Mouse (Mus musculus) skeletal muscle tissue, postnatal 0 days (tissue): ENCODE measurements around the gene Ctse. TPM values are rescaled to one million over a fixed set of nuclear protein-coding genes. Genes with fewer than 3 reads are reported as not detected.

Experiments
- polyA plus RNA-seq: library from polyadenylated mRNA; unstranded; fragments of >200 nt; fragmentation: Nextera tagmentation; extraction: Ambion mirVana; gene quantifications from 2 replicates; pipeline ENCODE4 v1.2.1, GENCODE M21; 2015

The Ctse gene
- 0.23 and 0.43 TPM in 2 replicates for polyA plus RNA-seq

GRCm38 (mm10) chr1:131637791-131638540 lies at the start of gene Ctse:
TSS of gene Ctse (plus strand) at chr1:131638306.

GRCm38 (mm10) chr1:131598905-131599304 lies 39.2 kb upstream of the Ctse start, which contains the start of gene Avpr1b:
TSS of gene Avpr1b (plus strand) at chr1:131599239.

GRCm38 (mm10) chr1:131688475-131688874 lies 50.4 kb downstream of the Ctse start, which contains the start of gene Rab7b:
TSS of gene Rab7b (plus strand) at chr1:131688695.

Other genes starting within 250 kb of the Ctse start
- gene Srgap2, start 111.0 kb upstream of the Ctse start, polyA plus RNA-seq = 16.8 and 18.6 TPM in 2 replicates
- gene Fam72a, start 110.4 kb upstream of the Ctse start, polyA plus RNA-seq = 1.5 and 1.8 TPM in 2 replicates
- 0.04 and 0.06 TPM in 2 replicates for gene Avpr1b, start 39.1 kb upstream of the Ctse start, polyA plus RNA-seq
- 8.0 and 13.2 TPM in 2 replicates for gene Rab7b, start 50.4 kb downstream of the Ctse start, polyA plus RNA-seq
- gene Slc26a9, start 105.7 kb downstream of the Ctse start, polyA plus RNA-seq = 0.09 TPM in 1 of 2 replicates, not detected in the other
- 1.0 and 1.1 TPM in 2 replicates for gene Pm20d1, start 159.1 kb downstream of the Ctse start, polyA plus RNA-seq
- 38.7 and 39.5 TPM in 2 replicates for gene Slc41a1, start 189.2 kb downstream of the Ctse start, polyA plus RNA-seq
- 18.7 and 20.5 TPM in 2 replicates for gene Rab29, start 228.9 kb downstream of the Ctse start, polyA plus RNA-seq